Mouse (Mus musculus) testis, adult 2 months (tissue): ENCODE measurements around the gene Shc4. TPM values are rescaled to one million over a fixed set of nuclear protein-coding genes. Genes with fewer than 3 reads are reported as not detected.

Experiments
- H3K27ac ChIP-seq: fragments of 200-500 bp; 2 replicates; pipeline ENCODE4 v1.5.1; 2012; ENCODE audit warnings: low read depth, low read length; ENCODE audit not compliant: control insufficient read depth, insufficient read depth
- H3K27me3 ChIP-seq: fragments of 200-500 bp; 2 replicates; pipeline ENCODE4 v1.6.1; 2012; ENCODE audit warnings: mild to moderate bottlenecking, low read length, moderate library complexity; ENCODE audit not compliant: control insufficient read depth, insufficient read depth
- H3K36me3 ChIP-seq: fragments of 200-500 bp; 2 replicates; pipeline ENCODE4 v1.6.1; 2012; ENCODE audit warnings: mild to moderate bottlenecking, low read length; ENCODE audit not compliant: control insufficient read depth, insufficient read depth
- H3K4me1 ChIP-seq: fragments of 200-500 bp; 2 replicates; pipeline ENCODE4 v1.6.1; 2012; ENCODE audit warnings: low read length; ENCODE audit not compliant: control insufficient read depth, insufficient read depth
- H3K4me3 ChIP-seq: fragments of 200-500 bp; 2 replicates; pipeline ENCODE4 v1.5.1; 2012; ENCODE audit warnings: low read depth, mild to moderate bottlenecking, low read length, moderate library complexity, mixed read lengths; ENCODE audit not compliant: control insufficient read depth
- CTCF ChIP-seq: fragments of 200-500 bp; IDR thresholded peaks from 2 replicates; pipeline ENCODE4 v1.5.1; 2012; ENCODE audit warnings: low read depth, mild to moderate bottlenecking, inconsistent platforms, low read length, moderate library complexity; ENCODE audit not compliant: control insufficient read depth, insufficient read depth, insufficient replicate concordance
- POLR2A ChIP-seq: fragments of 200-500 bp; IDR thresholded peaks from 2 replicates; pipeline ENCODE4 v1.6.1; 2012; ENCODE audit warnings: low read depth, mild to moderate bottlenecking, inconsistent platforms, low read length, moderate library complexity; ENCODE audit not compliant: control insufficient read depth
- polyA plus RNA-seq: library from polyadenylated mRNA; depleted of rRNA; stranded (reverse); fragments of >200 nt; gene quantifications from 2 replicates; pipeline ENCODE4 v1.2.3, GENCODE M21; 2012

Gene Shc4
- polyA plus RNA-seq, 1 experiment, result 8.5 TPM

DNA sequence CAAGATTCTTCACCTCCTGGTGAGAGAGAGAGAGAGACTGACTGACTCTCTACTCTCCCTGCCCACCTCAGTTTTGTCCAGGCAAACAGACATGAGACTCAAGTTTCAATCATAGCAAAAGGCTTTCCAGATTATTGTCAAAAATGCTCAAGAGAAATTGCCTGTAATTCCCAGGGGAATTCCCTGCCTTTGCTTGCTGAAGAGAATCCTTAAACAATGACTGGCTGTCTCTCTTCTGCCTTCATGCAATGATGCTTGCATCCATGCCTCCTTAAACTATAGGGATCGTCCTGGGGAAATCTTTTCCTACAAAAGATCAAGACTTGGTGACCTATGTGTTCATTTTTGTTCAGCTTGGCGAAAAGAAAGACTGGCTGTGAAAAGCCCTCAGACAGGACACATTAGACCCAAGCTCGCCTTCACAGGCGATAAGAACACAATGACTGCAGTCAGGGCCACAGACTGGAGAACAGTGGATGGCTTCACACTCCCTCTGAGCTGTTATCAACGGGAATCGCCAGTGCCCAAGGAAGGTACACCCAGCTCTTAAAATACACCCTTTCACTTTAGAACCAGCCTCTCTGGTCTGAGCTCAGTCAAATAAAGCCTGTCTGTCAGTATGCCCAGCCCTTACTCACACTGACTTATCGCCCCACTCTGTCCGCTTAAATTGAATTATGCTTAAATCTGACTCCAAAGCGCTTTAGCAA, 38.4 kb downstream of the Shc4 start:
- no peaks in the 10 kb centered on the region for H3K36me3 ChIP-seq
- no peak for TF ChIP-seq CTCF
- TF ChIP-seq POLR2A, result no peak
- H3K27me3 ChIP-seq, result no peaks in the 10 kb centered on the region
- H3K4me3 ChIP-seq, result no peak overlapping the region
- no peaks in the 10 kb centered on the region; the same call in 1 of the 2 replicates for H3K4me1 ChIP-seq
- peak overlapping the region; percentile 34; the same call in 1 of the 2 replicates for H3K27ac ChIP-seq

DNA sequence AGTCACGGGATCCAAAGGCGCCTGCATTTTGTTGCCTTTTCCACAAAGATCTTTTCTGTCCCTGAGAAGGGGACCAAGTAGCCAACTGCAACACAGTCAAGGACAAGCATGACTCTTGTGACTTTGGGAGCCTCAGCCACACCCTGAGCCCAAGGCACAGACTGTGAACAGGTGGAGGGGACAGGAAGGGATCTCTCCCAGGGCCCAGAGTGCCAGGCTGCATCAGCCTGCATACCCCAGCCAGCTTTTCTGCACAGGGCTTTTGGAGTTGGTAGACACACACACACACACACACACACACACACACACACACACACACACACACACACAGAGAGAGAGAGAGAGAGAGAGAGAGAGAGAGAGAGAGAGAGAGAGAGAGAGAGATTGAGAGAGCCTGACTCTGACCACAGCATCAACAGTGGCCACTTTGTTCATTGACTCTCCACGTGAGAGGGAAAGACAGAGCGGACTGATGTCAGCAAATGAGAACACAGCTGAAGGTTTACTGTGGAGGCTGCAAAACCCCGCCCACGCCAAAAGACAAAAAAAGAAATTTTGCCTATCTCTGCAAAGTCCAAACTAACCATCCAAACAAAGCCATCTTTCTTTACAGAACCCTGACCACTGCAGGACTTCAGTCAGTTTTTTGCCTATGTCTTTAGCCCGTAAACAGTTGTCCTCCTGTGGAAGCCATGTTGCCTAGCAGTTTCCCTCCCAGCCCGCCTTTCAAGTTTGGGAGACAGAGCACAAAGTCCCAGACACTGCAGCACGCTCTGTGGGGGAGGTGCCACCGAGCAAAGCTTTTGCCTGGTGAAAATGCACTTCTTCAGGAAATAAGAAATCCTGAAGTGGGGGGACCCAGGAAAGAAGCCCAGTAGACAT, 39.1 kb downstream of the Shc4 start:
- H3K4me1 ChIP-seq, result no peaks in the 10 kb centered on the region; the same call in 1 of the 2 replicates
- H3K4me3 ChIP-seq, result no peak overlapping the region
- H3K36me3 ChIP-seq, result no peaks in the 10 kb centered on the region
- peak; percentile 33; the same call in 1 of the 2 replicates for TF ChIP-seq POLR2A
- TF ChIP-seq CTCF, result no peak
- peak overlapping the region; percentile 60 for H3K27ac ChIP-seq
- H3K27me3 ChIP-seq, result no peaks in the 10 kb centered on the region

DNA sequence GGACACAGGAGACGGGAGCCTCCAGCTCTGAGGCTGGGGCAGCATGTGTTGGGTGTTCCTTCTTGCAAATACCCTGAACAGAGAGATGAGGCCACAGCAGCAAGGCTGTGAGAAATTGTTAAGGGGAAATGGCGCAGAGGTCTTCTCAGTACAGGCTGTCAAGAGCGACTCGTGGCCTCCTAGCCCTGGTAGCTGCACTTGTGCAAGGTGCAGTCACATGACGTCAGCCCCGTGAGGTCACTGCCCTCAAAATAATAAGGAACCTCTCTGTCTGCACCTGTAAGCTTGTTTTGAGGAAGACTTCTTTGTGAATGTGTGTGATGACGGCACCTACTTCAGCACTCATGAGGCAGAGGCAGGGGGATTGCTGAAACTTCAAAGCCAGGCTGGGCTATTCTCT, 40.1 kb downstream of the Shc4 start:
- TF ChIP-seq POLR2A, result no peak
- no peak for TF ChIP-seq CTCF
- Histone ChIP-seq H3K36me3 (no peaks in the 10 kb centered on the region), H3K4me3 (no peak overlapping the region), H3K27ac (peak overlapping the region; percentile 70; the same call in 1 of the 2 replicates), H3K27me3 (no peaks in the 10 kb centered on the region), H3K4me1 (no peaks in the 10 kb centered on the region; the same call in 1 of the 2 replicates)

DNA sequence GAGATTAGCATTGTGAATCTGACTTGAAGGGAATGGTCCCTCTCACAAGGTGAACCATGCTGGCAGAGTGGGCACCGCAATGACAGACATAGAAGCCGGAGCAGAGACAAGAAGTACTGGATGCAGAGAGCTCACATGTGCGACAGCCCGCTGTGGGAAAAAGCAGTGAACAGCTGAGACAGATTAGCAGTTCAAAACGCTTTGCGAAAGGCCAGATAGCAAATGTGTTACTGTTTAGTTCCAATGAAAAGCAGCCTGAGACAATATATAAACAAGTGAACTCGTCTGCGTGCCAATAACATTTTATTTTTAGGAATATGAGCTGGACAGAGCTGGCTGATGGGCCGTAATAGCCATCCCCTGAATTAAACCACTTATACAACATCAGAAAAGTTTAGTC, 42.1 kb downstream of the Shc4 start:
- H3K36me3 ChIP-seq, result no peaks in the 10 kb centered on the region
- H3K27me3 ChIP-seq, result no peaks in the 10 kb centered on the region
- no peak overlapping the region; the same call in 1 of the 2 replicates for H3K27ac ChIP-seq
- TF ChIP-seq CTCF, result no peak
- no peak for TF ChIP-seq POLR2A
- no peaks in the 10 kb centered on the region; the same call in 1 of the 2 replicates for H3K4me1 ChIP-seq
- H3K4me3 ChIP-seq, result no peak overlapping the region

DNA sequence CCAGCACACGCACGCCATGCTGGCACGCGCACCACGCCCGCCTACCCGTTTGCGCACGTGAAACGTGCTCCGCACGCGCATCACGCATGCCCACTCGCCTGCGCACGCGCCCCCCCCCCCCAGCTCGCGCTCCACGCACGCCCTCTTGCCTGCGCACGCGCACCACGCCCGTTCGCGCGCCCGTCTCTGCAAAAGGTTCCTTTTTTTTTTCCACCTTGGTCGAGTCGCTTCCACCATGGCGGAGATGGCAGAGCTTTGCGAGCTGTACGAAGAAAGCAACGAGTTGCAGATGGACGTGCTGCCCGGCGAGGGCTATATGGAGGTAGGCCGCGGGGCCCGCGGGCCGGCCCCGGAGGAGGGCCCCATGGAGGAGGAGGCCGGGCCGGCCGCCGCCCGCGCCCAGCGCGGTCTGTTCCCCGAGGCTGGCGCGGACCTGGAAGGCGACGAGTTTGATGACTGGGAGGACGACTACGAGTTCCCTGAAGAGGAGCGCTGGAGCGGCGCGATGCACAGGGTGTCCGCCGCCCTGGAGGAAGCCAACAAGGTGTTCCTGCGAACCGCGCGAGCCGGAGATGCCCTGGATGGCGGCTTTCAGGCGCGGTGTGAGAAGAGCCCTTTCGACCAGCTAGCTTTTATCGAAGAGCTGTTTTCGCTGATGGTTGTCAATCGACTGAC, 50.9 kb downstream of the Shc4 start, which contains the start of gene Eid1:
TSS of gene Eid1 (plus strand) at position 139 of the 675 bp plus-strand sequence.
- Histone ChIP-seq H3K4me3 (peak within 1 kb of the TSS; percentile 91), H3K4me1 (peaks cover 4% of the 10 kb centered on the region), H3K36me3 (no peaks in the 10 kb centered on the region), H3K27me3 (no peaks in the 10 kb centered on the region), H3K27ac (peak within 1 kb of the TSS; percentile 91)
- TF ChIP-seq POLR2A (peak; percentile 14; the same call in 1 of the 2 replicates), CTCF (no peak)

DNA sequence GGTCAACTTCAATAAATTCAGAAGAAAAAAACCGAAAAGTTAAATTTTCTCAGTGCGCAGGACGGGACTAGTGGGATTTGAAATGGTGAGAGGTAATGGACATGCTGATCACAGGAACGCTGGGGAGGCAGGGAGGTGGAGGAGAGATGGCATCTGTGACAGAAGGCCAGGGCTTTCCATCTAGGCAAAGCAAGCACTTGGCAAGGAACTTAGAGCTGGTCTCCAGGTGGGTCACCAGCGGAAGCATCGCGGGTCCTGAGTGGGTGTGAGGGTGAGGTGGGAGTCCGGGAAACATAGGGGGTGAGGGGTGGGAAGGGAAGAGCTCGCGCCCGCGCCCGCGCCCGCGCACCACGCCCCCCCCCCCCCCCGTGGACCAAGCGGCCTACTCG, 51.4 kb downstream of the Shc4 start:
- Histone ChIP-seq H3K27ac (peak overlapping the region; percentile 91), H3K4me1 (peaks cover 4% of the 10 kb centered on the region)
- TF ChIP-seq POLR2A (peak; percentile 51), CTCF (no peak)

More for the DNA sequence above, 51.4 kb downstream of the Shc4 start:
- no peaks in the 10 kb centered on the region for H3K36me3 ChIP-seq
- H3K4me3 ChIP-seq, result peak overlapping the region; percentile 91
- no peaks in the 10 kb centered on the region for H3K27me3 ChIP-seq
